Mouse (Mus musculus) forebrain, embryonic 12.5 days (tissue): ENCODE data around the gene Fpgs. TPM values are rescaled to one million over a fixed set of nuclear protein-coding genes. Genes with fewer than 3 reads are reported as not detected.
A peak's percentile ranks its signal among the peaks of the same experiment; 100 is the strongest.

Source experiments
- ATAC-seq: fragments of 200-750 bp; cut with Nextera tagmentation; 2 replicates; pipeline ENCODE4 v1.8.0; 2017; ENCODE audit warnings: moderate TSS enrichment; ENCODE audit not compliant: low FRiP score
- H3K27ac ChIP-seq: fragments of 300-500 bp; sonication (generic); 2 replicates; pipeline ENCODE4 v1.5.1; 2016; ENCODE audit warnings: mild to moderate bottlenecking
- H3K27me3 ChIP-seq: fragments of 300-500 bp; sonication (generic); 2 replicates; pipeline ENCODE4 v1.6.1; 2016; ENCODE audit warnings: mild to moderate bottlenecking
- H3K36me3 ChIP-seq: fragments of 300-500 bp; sonication (generic); replicated peaks from 2 replicates; pipeline ENCODE4 v1.6.1; 2016; ENCODE audit warnings: mild to moderate bottlenecking
- H3K4me1 ChIP-seq: fragments of 300-500 bp; sonication (generic); 2 replicates; pipeline ENCODE4 v1.6.1; 2016
- H3K4me2 ChIP-seq: fragments of 300-500 bp; sonication (generic); 2 replicates; pipeline ENCODE4 v1.6.1; 2016; ENCODE audit warnings: mild to moderate bottlenecking, moderate library complexity
- H3K4me3 ChIP-seq: fragments of 300-500 bp; sonication (generic); replicated peaks from 2 replicates; pipeline ENCODE4 v1.5.1; 2016; ENCODE audit warnings: mild to moderate bottlenecking
- H3K9ac ChIP-seq: fragments of 300-500 bp; sonication (generic); 2 replicates; pipeline ENCODE4 v1.6.1; 2016; ENCODE audit warnings: mild to moderate bottlenecking
- H3K9me3 ChIP-seq: fragments of 300-500 bp; sonication (generic); 2 replicates; pipeline ENCODE4 v1.6.1; 2016
- WGBS: fragments of 180-500 bp; shearing (Covaris S2); methylation state at CpG from one replicate; pipeline ENCODE4 v1.1.7; 2016; 5-methylcytosine and 5-hydroxymethylcytosine counted together
- polyA plus RNA-seq: library from polyadenylated mRNA; unstranded; fragments of >200 nt; fragmentation: Nextera tagmentation; extraction: Ambion mirVana; gene quantifications from 2 replicates; pipeline ENCODE4 v1.2.1, GENCODE M21; 2016

Gene Fpgs
- polyA plus RNA-seq, 1 experiment from 2014 or later = 16.4 TPM

- Histone ChIP-seq H3K36me3 (peaks cover 18% of the 10 kb centered on the region), H3K4me1 (peaks cover 14% of the 10 kb centered on the region), H3K9ac (no peak overlapping the region), H3K9me3 (no peaks in the 10 kb centered on the region), H3K27ac (no peak overlapping the region), H3K4me3 (no peak overlapping the region), H3K27me3 (no peaks in the 10 kb centered on the region), H3K4me2 (no peak overlapping the region)
- WGBS = 90% methylated on average over 11 of the region's 11 CpGs
- no peak for ATAC-seq
These were observed 12.9 kb downstream of the Fpgs start for GRCm38 (mm10) chr2:32691041-32691440.

- Histone ChIP-seq H3K4me1 (peaks cover 14% of the 10 kb centered on the region), H3K27ac (no peak overlapping the region), H3K36me3 (peaks cover 34% of the 10 kb centered on the region), H3K4me2 (no peak overlapping the region), H3K27me3 (no peaks in the 10 kb centered on the region), H3K9ac (no peak overlapping the region), H3K4me3 (no peak overlapping the region), H3K9me3 (no peaks in the 10 kb centered on the region)
- 28% methylated on average over 5 of the region's 5 CpGs for WGBS
- no peak for ATAC-seq
These were observed 14.5 kb downstream of the Fpgs start for GRCm38 (mm10) chr2:32689420-32689819.

- H3K4me2 ChIP-seq = no peak overlapping the region
- H3K27me3 ChIP-seq = no peaks in the 10 kb centered on the region
- H3K4me3 ChIP-seq = no peak overlapping the region
- H3K27ac ChIP-seq = no peak overlapping the region
- H3K9ac ChIP-seq = no peak overlapping the region
- ATAC-seq = no peak
- WGBS = 94% methylated on average over 8 of the region's 8 CpGs
- H3K4me1 ChIP-seq = peaks cover 3% of the 10 kb centered on the region
- H3K36me3 ChIP-seq = peaks cover 53% of the 10 kb centered on the region
- H3K9me3 ChIP-seq = no peaks in the 10 kb centered on the region
These were observed 16.4 kb downstream of the Fpgs start for GRCm38 (mm10) chr2:32687562-32687961.

- Histone ChIP-seq H3K36me3 (peaks cover 56% of the 10 kb centered on the region), H3K9me3 (no peaks in the 10 kb centered on the region), H3K4me1 (peaks cover 5% of the 10 kb centered on the region; the same call in 1 of the 2 replicates), H3K9ac (no peak overlapping the region), H3K4me3 (no peak overlapping the region), H3K4me2 (no peak overlapping the region), H3K27me3 (no peaks in the 10 kb centered on the region), H3K27ac (no peak overlapping the region)
- WGBS = 99% methylated on average over 6 of the region's 6 CpGs
- no peak for ATAC-seq
These were observed 17.3 kb downstream of the Fpgs start for GRCm38 (mm10) chr2:32686640-32687039.

GRCm38 (mm10) chr2:32685807-32686206 is 18.1 kb downstream of the Fpgs start:
- no peak overlapping the region for H3K27ac ChIP-seq
- H3K36me3 ChIP-seq = peaks cover 56% of the 10 kb centered on the region
- H3K4me2 ChIP-seq = no peak overlapping the region
- WGBS = 98% methylated on average over 3 of the region's 3 CpGs
- H3K4me1 ChIP-seq = peaks cover 5% of the 10 kb centered on the region; the same call in 1 of the 2 replicates
- no peak overlapping the region for H3K4me3 ChIP-seq
- ATAC-seq = no peak
- H3K9ac ChIP-seq = no peak overlapping the region
- no peaks in the 10 kb centered on the region for H3K27me3 ChIP-seq
- no peaks in the 10 kb centered on the region for H3K9me3 ChIP-seq

GRCm38 (mm10) chr2:32684681-32685428 is 19.1 kb downstream of the Fpgs start:
- no peak overlapping the region for H3K4me2 ChIP-seq
- peaks cover 5% of the 10 kb centered on the region; the same call in 1 of the 2 replicates for H3K4me1 ChIP-seq
- no peaks in the 10 kb centered on the region for H3K27me3 ChIP-seq
- ATAC-seq = no peak
- H3K9ac ChIP-seq = no peak overlapping the region
- peaks cover 56% of the 10 kb centered on the region for H3K36me3 ChIP-seq
- no peak overlapping the region for H3K27ac ChIP-seq
- no peak overlapping the region for H3K4me3 ChIP-seq
- H3K9me3 ChIP-seq = no peaks in the 10 kb centered on the region
- 93% methylated on average over 15 of the region's 15 CpGs for WGBS

GRCm38 (mm10) chr2:32683701-32684100 is 20.2 kb downstream of the Fpgs start:
- no peaks in the 10 kb centered on the region for H3K9me3 ChIP-seq
- no peak for ATAC-seq
- 91% methylated on average over 10 of the region's 10 CpGs for WGBS
- H3K4me2 ChIP-seq = no peak overlapping the region
- no peak overlapping the region for H3K4me3 ChIP-seq
- no peak overlapping the region for H3K9ac ChIP-seq
- peaks cover 56% of the 10 kb centered on the region for H3K36me3 ChIP-seq
- no peaks in the 10 kb centered on the region for H3K27me3 ChIP-seq
- H3K4me1 ChIP-seq = peaks cover 5% of the 10 kb centered on the region; the same call in 1 of the 2 replicates
- no peak overlapping the region for H3K27ac ChIP-seq

- ATAC-seq = no peak
- H3K36me3 ChIP-seq = peaks cover 55% of the 10 kb centered on the region
- H3K27me3 ChIP-seq = no peaks in the 10 kb centered on the region
These were observed 21.1 kb downstream of the Fpgs start for GRCm38 (mm10) chr2:32682721-32683417.

GRCm38 (mm10) chr2:32681754-32682153 is 22.2 kb downstream of the Fpgs start:
- ATAC-seq = no peak
- no peak overlapping the region for H3K4me3 ChIP-seq
- 67% methylated on average over 6 of the region's 6 CpGs for WGBS
- no peak overlapping the region for H3K9ac ChIP-seq
- no peaks in the 10 kb centered on the region for H3K9me3 ChIP-seq
- no peak overlapping the region for H3K27ac ChIP-seq
- no peaks in the 10 kb centered on the region for H3K27me3 ChIP-seq
- no peak overlapping the region for H3K4me2 ChIP-seq
- H3K4me1 ChIP-seq = peaks cover 5% of the 10 kb centered on the region; the same call in 1 of the 2 replicates
- H3K36me3 ChIP-seq = peaks cover 45% of the 10 kb centered on the region

More at GRCm38 (mm10) chr2:32682721-32683417, 21.1 kb downstream of the Fpgs start:
- Histone ChIP-seq H3K4me2 (no peak overlapping the region), H3K9me3 (no peaks in the 10 kb centered on the region), H3K4me1 (peaks cover 5% of the 10 kb centered on the region; the same call in 1 of the 2 replicates), H3K9ac (no peak overlapping the region), H3K27ac (no peak overlapping the region), H3K4me3 (no peak overlapping the region)
- 84% methylated on average over 14 of the region's 14 CpGs for WGBS

- Histone ChIP-seq H3K9ac (no peak overlapping the region), H3K4me3 (no peak overlapping the region), H3K36me3 (peaks cover 39% of the 10 kb centered on the region), H3K27me3 (no peaks in the 10 kb centered on the region), H3K27ac (no peak overlapping the region), H3K4me1 (peaks cover 5% of the 10 kb centered on the region; the same call in 1 of the 2 replicates), H3K4me2 (no peak overlapping the region), H3K9me3 (no peaks in the 10 kb centered on the region)
- no peak for ATAC-seq
- WGBS = 88% methylated on average over 19 of the region's 19 CpGs
These were observed 22.8 kb downstream of the Fpgs start for GRCm38 (mm10) chr2:32680961-32681650.

GRCm38 (mm10) chr2:32680051-32680451 is 23.9 kb downstream of the Fpgs start:
- Histone ChIP-seq H3K4me3 (no peak overlapping the region), H3K27ac (peak overlapping the region; percentile 50; the same call in 1 of the 2 replicates), H3K27me3 (no peaks in the 10 kb centered on the region), H3K36me3 (peaks cover 28% of the 10 kb centered on the region), H3K9me3 (no peaks in the 10 kb centered on the region), H3K4me1 (peaks cover 5% of the 10 kb centered on the region; the same call in 1 of the 2 replicates), H3K9ac (no peak overlapping the region), H3K4me2 (no peak overlapping the region)
- no peak for ATAC-seq
- 64% methylated on average over 7 of the region's 7 CpGs for WGBS

- Histone ChIP-seq H3K4me1 (peaks cover 5% of the 10 kb centered on the region; the same call in 1 of the 2 replicates), H3K4me3 (no peak overlapping the region), H3K27ac (no peak overlapping the region), H3K9ac (no peak overlapping the region), H3K4me2 (no peak overlapping the region), H3K9me3 (no peaks in the 10 kb centered on the region), H3K27me3 (no peaks in the 10 kb centered on the region), H3K36me3 (peaks cover 4% of the 10 kb centered on the region; the same call in 1 of the 2 replicates)
- no peak for ATAC-seq
- 95% methylated on average over 7 of the region's 7 CpGs for WGBS
These were observed 26.3 kb downstream of the Fpgs start for GRCm38 (mm10) chr2:32677683-32678082.
